Mouse (Mus musculus) cerebellum, adult 11 months (tissue): ENCODE data around the gene Cd207.

Experiments used
- DNase-seq: peaks from one replicate; pipeline ENCODE4 v3.0.0; 2022

Gene Cd207

GRCm38 (mm10) chr6:83677757-83678156 lies at the start of gene Cd207:
Gene Cd207, minus strand, starts transcription at chr6:83677857.
- DNase-seq: no peak

GRCm38 (mm10) chr6:83727178-83727577 lies 49.5 kb upstream of the Cd207 start:
- no peak for DNase-seq

GRCm38 (mm10) chr6:83722526-83722925 lies 44.9 kb upstream of the Cd207 start:
- DNase-seq: no peak

- no peak for DNase-seq
Measured at GRCm38 (mm10) chr6:83717026-83717425, 39.4 kb upstream of the Cd207 start.

- no peak for DNase-seq
Measured at GRCm38 (mm10) chr6:83715461-83716196, 38.0 kb upstream of the Cd207 start.

GRCm38 (mm10) chr6:83714221-83715123 lies 36.8 kb upstream of the Cd207 start:
- DNase-seq: no peak

GRCm38 (mm10) chr6:83713271-83714136 lies 35.8 kb upstream of the Cd207 start:
- DNase-seq: no peak

GRCm38 (mm10) chr6:83711725-83712475 lies 34.2 kb upstream of the Cd207 start:
- DNase-seq: no peak

GRCm38 (mm10) chr6:83711067-83711675 lies 33.5 kb upstream of the Cd207 start, which contains the start of gene Vax2:
Gene Vax2, plus strand, starts transcription at chr6:83711264.
- DNase-seq: no peak

GRCm38 (mm10) chr6:83710361-83711066 lies 32.9 kb upstream of the Cd207 start:
- no peak for DNase-seq

- no peak for DNase-seq
Measured at GRCm38 (mm10) chr6:83707738-83708510, 30.3 kb upstream of the Cd207 start.

- no peak for DNase-seq
Measured at GRCm38 (mm10) chr6:83704701-83705100, 27.0 kb upstream of the Cd207 start.

GRCm38 (mm10) chr6:83704294-83704693 lies 26.6 kb upstream of the Cd207 start:
- no peak for DNase-seq

GRCm38 (mm10) chr6:83703722-83704078 lies 26.0 kb upstream of the Cd207 start:
- DNase-seq: no peak

- no peak for DNase-seq
Measured at GRCm38 (mm10) chr6:83703000-83703721, 25.5 kb upstream of the Cd207 start.

- no peak for DNase-seq
Measured at GRCm38 (mm10) chr6:83702146-83702999, 24.7 kb upstream of the Cd207 start.

- no peak for DNase-seq
Measured at GRCm38 (mm10) chr6:83701001-83701400, 23.3 kb upstream of the Cd207 start.

- no peak for DNase-seq
Measured at GRCm38 (mm10) chr6:83699971-83700370, 22.3 kb upstream of the Cd207 start.

- DNase-seq: no peak
Measured at GRCm38 (mm10) chr6:83697932-83698331, 20.3 kb upstream of the Cd207 start.
